Mouse (Mus musculus) embryonic fibroblast, embryonic 13.5 days (primary cell): ENCODE results near the gene Cdkn2d. TPM values are rescaled to one million over a fixed set of nuclear protein-coding genes. Genes with fewer than 3 reads are reported as not detected.
A peak's percentile ranks its signal among the peaks of the same experiment; 100 is the strongest.
"Not testable (repeated sequence)": the region's sequence is repeated elsewhere in the genome, so short reads cannot be mapped to it uniquely, and the experiment has no call there.

Experiments
- H3K27ac ChIP-seq: 2 replicates; pipeline ENCODE4 v1.5.1; 2012; ENCODE audit warnings: low read length, control low read depth, inconsistent platforms; ENCODE audit not compliant: insufficient read depth
- H3K4me1 ChIP-seq: 2 replicates; pipeline ENCODE4 v1.6.1; 2011; ENCODE audit warnings: low read length; ENCODE audit not compliant: control insufficient read depth, insufficient read depth
- H3K4me3 ChIP-seq: 2 replicates; pipeline ENCODE4 v1.5.1; 2011; ENCODE audit warnings: mild to moderate bottlenecking, control low read depth, low read length; ENCODE audit not compliant: insufficient read depth
- CTCF ChIP-seq: IDR thresholded peaks from 2 replicates; pipeline ENCODE4 v1.5.1; 2011; ENCODE audit warnings: mild to moderate bottlenecking, control low read depth, low read length, moderate library complexity, borderline replicate concordance; ENCODE audit not compliant: insufficient read depth
- POLR2A ChIP-seq: IDR thresholded peaks from 2 replicates; pipeline ENCODE4 v1.6.1; 2011; ENCODE audit warnings: low read depth, mild to moderate bottlenecking, control low read depth, low read length, moderate library complexity
- polyA plus RNA-seq: library from polyadenylated mRNA; stranded (reverse); fragments of >200 nt; gene quantifications from 2 replicates; pipeline ENCODE4 v1.2.4, GENCODE M21; 2011; ENCODE audit warnings: low read depth; ENCODE audit not compliant: missing spikeins, insufficient read length

Gene Cdkn2d
- polyA plus RNA-seq, 1 experiment: 16.5 TPM

DNA sequence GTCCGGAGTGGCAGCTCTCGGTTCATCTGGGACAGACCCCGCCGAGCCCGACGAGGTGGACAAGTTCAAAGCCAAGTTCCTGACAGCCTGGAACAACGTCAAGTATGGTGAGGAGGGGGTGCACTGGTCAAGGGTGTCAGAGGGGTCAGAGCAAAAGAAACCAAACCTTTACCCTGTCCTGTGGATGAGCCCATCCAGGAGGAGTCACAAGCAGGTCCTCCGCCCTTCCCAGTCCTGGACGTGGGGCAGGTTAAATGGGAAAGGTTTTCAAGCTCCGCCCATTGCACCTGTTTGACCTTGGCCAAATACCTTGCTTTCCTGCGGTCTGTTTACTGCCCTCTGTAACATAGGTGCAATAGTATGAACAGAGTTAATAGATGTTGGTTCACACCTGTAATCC lies 25.6 kb downstream of the Cdkn2d start:
- Histone ChIP-seq H3K4me1 (peaks cover 5% of the 10 kb centered on the region; the same call in 1 of the 2 replicates), H3K4me3 (peak overlapping the region; percentile 67), H3K27ac (no peak overlapping the region)
- no peak for TF ChIP-seq CTCF
- no peak for TF ChIP-seq POLR2A

DNA sequence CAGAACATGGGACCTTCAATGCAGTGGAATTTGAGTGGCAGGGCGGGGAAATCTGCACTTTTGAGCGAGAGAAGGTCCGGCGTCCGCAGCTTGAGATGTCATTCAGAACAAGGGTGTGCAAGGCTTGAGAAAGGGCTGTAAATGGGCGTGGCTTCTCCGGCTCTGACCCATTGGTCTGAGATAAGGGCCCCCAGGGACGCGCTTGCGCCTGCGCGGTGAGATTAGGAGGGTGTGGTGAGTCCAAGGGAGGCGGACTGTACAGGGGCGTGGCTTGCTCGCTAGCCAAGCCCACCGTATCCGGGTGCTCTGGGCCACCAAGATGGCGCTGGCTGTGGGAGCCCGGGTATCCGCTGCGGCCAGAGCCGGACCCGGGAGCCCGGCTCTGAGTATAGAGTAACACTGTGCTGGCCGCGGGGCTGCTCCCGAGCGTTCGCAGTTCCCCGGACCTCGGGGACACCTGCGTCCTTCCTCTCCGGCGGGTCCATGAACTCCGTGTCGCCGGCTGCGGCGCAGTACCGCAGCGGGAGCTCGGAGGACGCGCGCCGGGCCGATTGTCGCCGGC lies 26.1 kb downstream of the Cdkn2d start, which contains the start of gene Atg4d:
Gene Atg4d (plus strand): TSS at position 294 of the 562 bp plus-strand sequence.
- H3K27ac ChIP-seq: peak within 1 kb of the TSS; percentile 56
- TF ChIP-seq CTCF (no peak), POLR2A (peak; percentile 74)
- peak within 1 kb of the TSS; percentile 67 for H3K4me3 ChIP-seq
- H3K4me1 ChIP-seq: peaks cover 5% of the 10 kb centered on the region; the same call in 1 of the 2 replicates

- peak overlapping the region; percentile 56 for H3K27ac ChIP-seq
- H3K4me1 ChIP-seq: peaks cover 5% of the 10 kb centered on the region; the same call in 1 of the 2 replicates
- peak overlapping the region; percentile 23 for H3K4me3 ChIP-seq
- no peak for TF ChIP-seq CTCF
- TF ChIP-seq POLR2A: no peak
These were observed 26.8 kb downstream of the Cdkn2d start for GRCm38 (mm10) chr9:21264272-21264999.

DNA sequence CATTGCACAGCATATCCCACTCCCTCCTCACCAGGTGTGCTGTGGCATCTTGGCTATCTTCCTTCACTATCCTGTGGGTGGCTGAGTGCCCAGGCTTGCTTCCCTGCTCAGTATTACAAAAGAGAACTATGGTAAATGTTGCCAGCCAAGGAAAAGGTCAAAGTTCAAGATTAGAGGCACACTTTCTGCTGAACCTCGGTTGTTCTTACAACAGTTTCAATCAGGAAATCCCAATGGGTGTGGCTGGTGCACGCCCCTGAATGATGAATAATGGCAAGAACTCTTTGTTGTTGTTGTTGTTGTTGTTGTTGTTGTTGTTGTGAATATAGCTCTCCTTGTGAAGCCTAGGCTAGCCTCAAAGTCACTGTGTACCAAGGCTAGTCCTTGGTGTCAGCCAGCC lies 29.4 kb downstream of the Cdkn2d start:
- peaks cover 4% of the 10 kb centered on the region; the same call in 1 of the 2 replicates for H3K4me1 ChIP-seq
- no peak overlapping the region for H3K4me3 ChIP-seq
- TF ChIP-seq POLR2A (no peak), CTCF (no peak)
- H3K27ac ChIP-seq: no peak overlapping the region

- H3K27ac ChIP-seq: no peak overlapping the region
- H3K4me3 ChIP-seq: no peak overlapping the region
- peaks cover 3% of the 10 kb centered on the region; the same call in 1 of the 2 replicates for H3K4me1 ChIP-seq
- TF ChIP-seq CTCF (no peak), POLR2A (no peak)
These were observed 30.6 kb downstream of the Cdkn2d start for GRCm38 (mm10) chr9:21260491-21261040.

DNA sequence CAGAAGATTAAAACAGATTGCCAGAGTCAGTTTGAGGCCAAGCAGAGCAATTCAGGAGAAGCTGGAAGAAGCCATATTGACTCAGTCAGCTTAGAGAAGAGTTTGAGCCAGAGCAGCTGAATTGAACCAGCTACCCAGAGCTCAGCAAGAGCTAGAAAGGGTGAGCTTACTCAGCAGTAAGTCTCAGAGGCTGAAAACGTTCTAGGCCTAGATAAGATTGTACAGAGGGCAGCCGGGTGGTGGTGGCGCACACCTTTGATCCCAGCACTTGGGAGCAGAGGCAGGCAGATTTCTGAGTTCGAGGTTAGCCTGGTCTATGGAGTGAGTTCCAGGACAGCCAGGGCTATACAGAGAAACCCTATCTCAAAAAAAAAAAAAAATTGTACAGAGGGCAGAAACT lies 34.9 kb downstream of the Cdkn2d start:
- H3K4me1 ChIP-seq: not testable (repeated sequence)

GRCm38 (mm10) chr9:21254690-21255089 lies 36.5 kb downstream of the Cdkn2d start:
- Histone ChIP-seq H3K27ac (no peak overlapping the region), H3K4me3 (no peak overlapping the region), H3K4me1 (no peaks in the 10 kb centered on the region)
- TF ChIP-seq POLR2A: no peak
- no peak for TF ChIP-seq CTCF

More for the DNA sequence above, 34.9 kb downstream of the Cdkn2d start:
- H3K27ac ChIP-seq, H3K4me3 ChIP-seq: not testable (repeated sequence)

- H3K4me1 ChIP-seq: no peaks in the 10 kb centered on the region
- no peak overlapping the region for H3K27ac ChIP-seq
- H3K4me3 ChIP-seq: no peak overlapping the region
- TF ChIP-seq POLR2A: no peak
- no peak for TF ChIP-seq CTCF
These were observed 40.0 kb downstream of the Cdkn2d start for GRCm38 (mm10) chr9:21251116-21251735.

GRCm38 (mm10) chr9:21250509-21250908 lies 40.7 kb downstream of the Cdkn2d start:
- no peak overlapping the region for H3K27ac ChIP-seq

More at GRCm38 (mm10) chr9:21250509-21250908, 40.7 kb downstream of the Cdkn2d start:
- Histone ChIP-seq H3K4me1 (no peaks in the 10 kb centered on the region), H3K4me3 (no peak overlapping the region)
- TF ChIP-seq POLR2A: no peak
- TF ChIP-seq CTCF: no peak
